Mouse (Mus musculus) CH12.LX (cell line): Measurements from ENCODE around the gene Selenow. TPM values are rescaled to one million over a fixed set of nuclear protein-coding genes. Genes with fewer than 3 reads are reported as not detected.

Experiments used
- DNase-seq: peaks from one replicate; pipeline ENCODE4 v3.0.0-alpha.2; 2013; ENCODE audit errors: extremely low read depth
- H3K27ac ChIP-seq: 2 replicates; pipeline ENCODE4 v1.5.1; 2012; ENCODE audit warnings: low read depth, mild to moderate bottlenecking, control low read depth, moderate library complexity; ENCODE audit not compliant: insufficient read depth
- H3K27me3 ChIP-seq: replicated peaks from 2 replicates; pipeline ENCODE3; 2012; ENCODE audit warnings: inconsistent platforms
- H3K36me3 ChIP-seq, 2 experiments: replicated peaks in 1 of 2; 2 replicates each; pipeline versions ENCODE3 to v1.6.1; 2012; ENCODE audit warnings: inconsistent platforms in 1 of 2, low read length in 1 of 2, mild to moderate bottlenecking in 1 of 2, mixed read lengths in 1 of 2, moderate library complexity in 1 of 2; ENCODE audit not compliant: control insufficient read depth in 1 of 2, insufficient read depth in 1 of 2
- H3K4me1 ChIP-seq, 2 experiments: 2 replicates each; pipeline ENCODE4 v1.6.1; 2012; ENCODE audit warnings: inconsistent platforms in 1 of 2, moderate library complexity in 1 of 2; ENCODE audit not compliant: insufficient read depth in 2 of 2, control insufficient read depth in 1 of 2
- H3K4me2 ChIP-seq: 2 replicates; pipeline ENCODE4 v1.6.1; 2012; ENCODE audit warnings: low read depth, mild to moderate bottlenecking, control low read depth; ENCODE audit not compliant: poor library complexity, insufficient read depth, severe bottlenecking
- H3K4me3 ChIP-seq, 3 experiments: fragments of 150-350 bp in 1 of 3; sonication (generic) in 1 of 3; replicated peaks in 1 of 3; 2 replicates each; pipeline versions ENCODE3 to v1.5.1; 2011 to 2012; ENCODE audit warnings: low read depth in 2 of 3, low read length in 2 of 3, mild to moderate bottlenecking in 2 of 3, moderate library complexity in 2 of 3, control low read depth in 1 of 3, improper control_type of control experiment in 1 of 3, inconsistent platforms in 1 of 3, mixed read lengths in 1 of 3; ENCODE audit not compliant: poor library complexity in 1 of 3
- H3K79me2 ChIP-seq: replicated peaks from 2 replicates; pipeline ENCODE4 v1.6.1; 2012; ENCODE audit warnings: mild to moderate bottlenecking, moderate library complexity; ENCODE audit not compliant: control insufficient read depth, poor library complexity, insufficient read depth, severe bottlenecking; ENCODE audit errors: extremely low read depth
- H3K9ac ChIP-seq: 2 replicates; pipeline ENCODE4 v1.6.1; 2012; ENCODE audit warnings: low read depth, mild to moderate bottlenecking, control low read depth, moderate library complexity; ENCODE audit not compliant: insufficient read depth
- H3K9me3 ChIP-seq: replicated peaks from 2 replicates; pipeline ENCODE3; 2012; ENCODE audit warnings: low read length, inconsistent platforms, mixed read lengths
- BHLHE40 ChIP-seq: IDR thresholded peaks from 2 replicates; pipeline ENCODE4 v1.6.1; 2011; ENCODE audit warnings: mild to moderate bottlenecking, low read depth, low read length, improper control_type of control experiment
- CHD1 ChIP-seq: IDR thresholded peaks from 2 replicates; pipeline ENCODE4 v1.6.1; 2012; ENCODE audit warnings: low read depth, low read length, improper control_type of control experiment, inconsistent platforms
- CTCF ChIP-seq, 2 experiments: IDR thresholded peaks in 1 of 2; conservative IDR thresholded peaks in 1 of 2; 2 replicates each; pipeline ENCODE4 v1.5.1; 2011 to 2012; ENCODE audit warnings: low read depth in 2 of 2, low read length in 2 of 2, improper control_type of control experiment in 1 of 2, inconsistent platforms in 1 of 2, mild to moderate bottlenecking in 1 of 2, moderate library complexity in 1 of 2
- E2F4 ChIP-seq: IDR thresholded peaks from 2 replicates; pipeline ENCODE4 v1.6.1; 2011; ENCODE audit warnings: low read depth, low read length, improper control_type of control experiment; ENCODE audit not compliant: insufficient replicate concordance
- ELF1 ChIP-seq: IDR thresholded peaks from 2 replicates; pipeline ENCODE4 v1.6.1; 2014; ENCODE audit warnings: low read depth, mild to moderate bottlenecking, inconsistent platforms, low read length, improper control_type of control experiment
- ETS1 ChIP-seq: conservative IDR thresholded peaks from 2 replicates; pipeline ENCODE4 v1.6.1; 2012; ENCODE audit warnings: low read depth, mild to moderate bottlenecking, inconsistent platforms, low read length, improper control_type of control experiment, moderate library complexity
- JUN ChIP-seq: IDR thresholded peaks from 2 replicates; pipeline ENCODE4 v1.6.1; 2011; ENCODE audit warnings: low read depth, mild to moderate bottlenecking, low read length, improper control_type of control experiment, moderate library complexity; ENCODE audit not compliant: insufficient read depth
- KAT2A ChIP-seq: IDR thresholded peaks from 2 replicates; pipeline ENCODE4 v1.6.1; 2012; ENCODE audit warnings: low read length, improper control_type of control experiment, inconsistent platforms; ENCODE audit not compliant: insufficient replicate concordance
- MAZ ChIP-seq: IDR thresholded peaks from 2 replicates; pipeline ENCODE4 v1.6.1; 2012; ENCODE audit warnings: low read depth, mild to moderate bottlenecking, inconsistent platforms, low read length, improper control_type of control experiment, moderate library complexity
- MEF2A ChIP-seq: IDR thresholded peaks from 2 replicates; pipeline ENCODE4 v1.6.1; 2014; ENCODE audit warnings: low read depth, mild to moderate bottlenecking, inconsistent platforms, low read length, improper control_type of control experiment, borderline replicate concordance
- MYC ChIP-seq: IDR thresholded peaks from 2 replicates; pipeline ENCODE4 v1.6.1; 2011; ENCODE audit warnings: low read depth, mild to moderate bottlenecking, improper control_type of control experiment, low read length
- PAX5 ChIP-seq: IDR thresholded peaks from 2 replicates; pipeline ENCODE4 v1.6.1; 2012; ENCODE audit warnings: low read length, inconsistent platforms, mixed read lengths
- POLR2A ChIP-seq: IDR thresholded peaks from 2 replicates; pipeline ENCODE4 v1.6.1; 2011; ENCODE audit warnings: low read depth, mild to moderate bottlenecking, improper control_type of control experiment, low read length
- RAD21 ChIP-seq: IDR thresholded peaks from 2 replicates; pipeline ENCODE4 v1.6.1; 2011; ENCODE audit warnings: low read depth, mild to moderate bottlenecking, low read length, improper control_type of control experiment, moderate library complexity
- SMC3 ChIP-seq: IDR thresholded peaks from 2 replicates; pipeline ENCODE4 v1.6.1; 2011; ENCODE audit warnings: low read depth, low read length, improper control_type of control experiment
- TBP ChIP-seq: conservative IDR thresholded peaks from 2 replicates; pipeline ENCODE4 v1.6.1; 2011; ENCODE audit warnings: low read depth, low read length, improper control_type of control experiment
- USF1 ChIP-seq: IDR thresholded peaks from 2 replicates; pipeline ENCODE4 v1.6.1; 2014; ENCODE audit warnings: low read depth, mild to moderate bottlenecking, inconsistent platforms, low read length, improper control_type of control experiment
- ZC3H11A ChIP-seq: IDR thresholded peaks from 2 replicates; pipeline ENCODE4 v1.6.1; 2012; ENCODE audit warnings: low read depth, mild to moderate bottlenecking, inconsistent platforms, low read length, improper control_type of control experiment
- ZKSCAN1 ChIP-seq: IDR thresholded peaks from 2 replicates; pipeline ENCODE4 v1.6.1; 2012; ENCODE audit warnings: low read depth, inconsistent platforms, low read length, improper control_type of control experiment, borderline replicate concordance
- ZMIZ1 ChIP-seq: IDR thresholded peaks from 2 replicates; pipeline ENCODE4 v1.6.1; 2012; ENCODE audit warnings: low read depth, mild to moderate bottlenecking, inconsistent platforms, low read length, improper control_type of control experiment
- ZNF384 ChIP-seq: IDR thresholded peaks from 2 replicates; pipeline ENCODE4 v1.6.1; 2012; ENCODE audit warnings: low read depth, low read length, improper control_type of control experiment, inconsistent platforms
- dilution Hi-C: fragments of 300-500 bp; cut with MboI; formaldehyde crosslinking; loops from 2 replicates; pipeline ENCODE4 v1.14.3; 2020; ENCODE audit warnings: low sequenced_read_pairs; ENCODE audit not compliant: extremely low pct_unique_long_range_greater_than_20kb, extremely low pct_ligation_motif_present
- in situ Hi-C: fragments of 300-500 bp; cut with MboI; formaldehyde crosslinking; loops from 3 replicates; pipeline ENCODE4 v1.14.3; 2019; ENCODE audit warnings: low sequenced_read_pairs, low pct_ligation_motif_present, low pct_unique_long_range_greater_than_20kb, mixed read lengths
- polyA plus RNA-seq: library from polyadenylated mRNA; unstranded; fragments of >175 nt; gene quantifications from 2 replicates; pipeline ENCODE4 v1.2.1, GENCODE M21; 2012; ENCODE audit warnings: low read depth; ENCODE audit not compliant: insufficient read length
- total RNA-seq, 2 experiments: library from RNA; depleted of rRNA; stranded (reverse); fragments of 300-350 nt in 1 of 2; fragments of >200 nt in 1 of 2; gene quantifications; 2 replicates each; pipeline ENCODE4 v1.2.3; 2012 to 2014

The Selenow gene
- total and polyA plus RNA-seq, 3 experiments, result 44.9 to 257 (median 65.2) TPM

DNA sequence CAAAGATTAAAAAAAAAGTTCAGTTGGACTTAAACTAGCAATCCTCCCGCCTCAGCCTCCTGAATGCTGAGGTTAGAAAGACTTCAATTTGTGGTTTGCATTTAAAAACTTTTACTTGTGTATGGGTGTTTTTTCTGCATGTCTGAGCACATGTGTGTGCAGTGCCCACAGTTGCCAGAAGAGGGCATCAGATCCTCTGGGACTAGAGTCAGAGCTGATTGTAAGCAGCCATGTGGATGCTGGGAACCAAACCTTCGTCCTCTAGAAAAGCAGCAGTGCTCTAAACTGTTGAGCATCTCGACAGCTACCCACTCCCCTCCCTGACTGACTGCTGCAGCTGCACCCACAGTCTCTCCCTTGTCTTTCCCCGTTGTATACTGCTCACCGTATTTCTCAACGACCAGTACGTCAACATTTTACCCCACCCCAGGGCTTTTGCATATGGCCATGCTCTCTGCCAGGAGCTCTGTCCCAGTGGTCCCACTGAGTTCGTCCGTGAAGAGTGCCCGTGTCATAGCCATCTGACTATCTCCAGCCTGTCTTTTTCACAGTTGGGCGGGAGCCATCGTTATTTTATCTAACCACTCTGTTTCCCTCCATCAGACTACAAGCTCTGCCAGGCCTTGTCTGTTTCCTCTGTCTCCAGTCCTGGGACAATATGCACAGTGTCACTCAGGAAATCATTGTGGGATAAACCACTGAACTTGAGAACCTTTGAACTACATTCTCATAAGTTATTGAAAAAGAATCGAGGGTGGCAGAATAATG lies 31.3 kb upstream of the Selenow start:
- H3K4me1 ChIP-seq, result peaks cover under 1 to 11% of the 10 kb centered on the region in 2 experiments; a peak in 2 of 4 replicates

DNA sequence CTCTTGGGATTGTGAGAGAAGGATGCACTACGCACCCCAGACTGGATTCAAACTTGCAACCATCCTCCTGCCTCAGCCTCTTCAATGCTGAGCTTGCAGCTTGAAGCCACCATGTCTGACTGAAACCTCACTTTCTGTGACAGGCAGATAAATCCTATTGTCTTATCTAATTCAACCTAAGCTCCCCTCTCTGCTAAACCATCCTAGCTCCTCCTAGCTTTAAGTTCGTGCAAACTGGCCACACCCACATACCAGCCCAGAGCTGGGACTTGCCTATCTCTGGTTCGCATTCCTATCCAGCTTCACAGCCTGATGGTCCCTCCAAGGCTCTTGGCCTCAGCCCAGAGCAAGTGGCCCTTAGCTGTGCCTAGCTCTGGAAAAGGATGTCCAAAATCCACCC lies 30.2 kb upstream of the Selenow start:
- H3K27ac ChIP-seq, result no peak overlapping the region
- H3K4me3 ChIP-seq, result no peak overlapping the region
- TF ChIP-seq PAX5 (no peak), MAZ (no peak), ZNF384 (no peak), MEF2A (no peak), TBP (no peak), JUN (no peak), SMC3 (no peak), ETS1 (no peak)
- dilution Hi-C loops (loop anchor here (25.0 kb wide), 1 partner anchor 210 kb away; no protein-coding TSS in a partner anchor), in situ Hi-C loops (no loop called here)
- H3K27me3 ChIP-seq, result no peaks in the 10 kb centered on the region
- DNase-seq, result no peak
- H3K9ac ChIP-seq, result no peak overlapping the region
- H3K36me3 ChIP-seq, result peaks cover 14 to 21% of the 10 kb centered on the region in 2 experiments
- no peak overlapping the region for H3K4me2 ChIP-seq
- no peaks in the 10 kb centered on the region for H3K79me2 ChIP-seq
- peaks cover 7 to 21% of the 10 kb centered on the region in 2 experiments; a peak in 3 of 4 replicates for H3K4me1 ChIP-seq
- H3K9me3 ChIP-seq, result peaks cover 6% of the 10 kb centered on the region

More for the DNA sequence above, 31.3 kb upstream of the Selenow start:
- in situ Hi-C loops (no loop called here), dilution Hi-C loops (loop anchor here (25.0 kb wide), 1 partner anchor 209 kb away; no protein-coding TSS in a partner anchor)
- Histone ChIP-seq H3K9me3 (peaks cover 6% of the 10 kb centered on the region), H3K9ac (no peak overlapping the region), H3K27me3 (no peaks in the 10 kb centered on the region), H3K36me3 (peaks cover 16 to 22% of the 10 kb centered on the region in 2 experiments), H3K4me3 (no peak overlapping the region), H3K4me2 (no peak overlapping the region), H3K27ac (no peak overlapping the region), H3K79me2 (no peaks in the 10 kb centered on the region)
- DNase-seq, result peak; percentile 27
- TF ChIP-seq CTCF (conservative IDR thresholded peaks at IDR 0.05 in 1 of 2, IDR thresholded peaks at IDR 0.05 in 1 of 2; ENCODE audit: low read depth in 2 of 2, low read length in 2 of 2), result peak in 1 of 2 experiments; percentile 41; a peak in 3 of 4 replicates
- TF ChIP-seq PAX5, result no peak
- TF ChIP-seq RAD21, result peak; percentile 9

DNA sequence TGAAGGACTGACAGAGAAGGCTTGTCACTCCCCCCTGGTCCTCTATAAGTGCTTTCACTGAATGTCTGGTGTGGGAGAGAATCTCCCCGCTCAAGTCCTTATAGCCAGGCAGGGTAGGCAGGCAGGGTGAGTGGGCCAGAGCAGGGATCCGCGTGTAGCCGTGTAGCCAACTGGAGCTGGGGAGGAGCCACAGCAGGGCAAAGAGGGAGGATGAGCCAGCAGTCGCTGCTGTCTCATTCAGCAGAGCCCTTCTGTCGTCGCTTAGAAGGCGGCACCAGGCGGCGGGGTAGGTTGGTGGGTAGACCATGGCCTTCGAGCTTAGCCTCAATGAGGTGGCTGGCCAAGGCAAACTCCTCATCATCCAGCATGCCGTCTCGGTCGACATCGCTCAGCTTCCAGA lies 27.8 kb upstream of the Selenow start:
- Histone ChIP-seq H3K4me3 (no peak overlapping the region), H3K36me3 (peaks cover 12 to 14% of the 10 kb centered on the region in 2 experiments), H3K79me2 (peaks cover 5% of the 10 kb centered on the region), H3K9ac (no peak overlapping the region), H3K27me3 (no peaks in the 10 kb centered on the region), H3K4me2 (no peak overlapping the region), H3K27ac (no peak overlapping the region), H3K9me3 (peaks cover 3% of the 10 kb centered on the region), H3K4me1 (peaks cover 12 to 31% of the 10 kb centered on the region in 2 experiments)
- in situ Hi-C loops, result no loop called here
- TF ChIP-seq ZC3H11A (no peak), JUN (no peak), USF1 (no peak), CHD1 (no peak), ZKSCAN1 (no peak), PAX5 (no peak), ZMIZ1 (no peak), KAT2A (no peak), MYC (no peak), ETS1 (no peak), E2F4 (no peak), BHLHE40 (no peak), POLR2A (no peak), MAZ (no peak), ELF1 (no peak), MEF2A (no peak)
- DNase-seq, result no peak
- dilution Hi-C loops, result loop anchor here (25.0 kb wide), 1 partner anchor 212 kb away; no protein-coding TSS in a partner anchor
